Comparison of ENCODE assay signal across 23 mouse cellular contexts in genomic region chr9:112495930-112496527, GRCm38 (mm10).
"Had no signal": no experiment of that assay in that cellular context is flagged by ENCODE, and none has a peak within 500 bp of the region (broad histone marks: within the 10 kb centered on the region; RNA-seq: fewer than 3 reads in every experiment).

No protein-coding gene starts in this region.

- H3K27ac ChIP-seq: kidney, embryonic 15.5 days; layer of hippocampus, adult 2 months; limb, embryonic 12.5 days; limb, embryonic 15.5 days; liver, embryonic 14.5 days; macrophage; midbrain, embryonic 12.5 days; midbrain, embryonic 15.5 days; neural tube, embryonic 12.5 days; neural tube, embryonic 15.5 days; stomach, embryonic 15.5 days had no signal

- H3K36me3 ChIP-seq: kidney, embryonic 15.5 days; limb, embryonic 12.5 days; limb, embryonic 15.5 days; midbrain, embryonic 12.5 days; midbrain, embryonic 15.5 days; neural tube, embryonic 12.5 days; neural tube, embryonic 15.5 days; stomach, embryonic 15.5 days had no signal

- H3K9ac ChIP-seq: kidney, embryonic 15.5 days; limb, embryonic 12.5 days; limb, embryonic 15.5 days; liver, embryonic 14.5 days; liver, postnatal 0 days; lung, embryonic 14.5 days; midbrain, embryonic 12.5 days; midbrain, embryonic 15.5 days; neural tube, embryonic 12.5 days; neural tube, embryonic 15.5 days; stomach, embryonic 15.5 days had no signal

- H3K27me3 ChIP-seq: kidney, embryonic 15.5 days; limb, embryonic 12.5 days; limb, embryonic 15.5 days; midbrain, embryonic 12.5 days; midbrain, embryonic 15.5 days; neural tube, embryonic 12.5 days; neural tube, embryonic 15.5 days; stomach, embryonic 15.5 days had no signal

- H3K4me1 ChIP-seq: kidney, embryonic 15.5 days; limb, embryonic 12.5 days; limb, embryonic 15.5 days; midbrain, embryonic 12.5 days; midbrain, embryonic 15.5 days; neural tube, embryonic 12.5 days; neural tube, embryonic 15.5 days; stomach, embryonic 15.5 days had no signal

- H3K4me3 ChIP-seq: kidney, embryonic 15.5 days; layer of hippocampus, adult 2 months; limb, embryonic 12.5 days; limb, embryonic 15.5 days; midbrain, embryonic 12.5 days; midbrain, embryonic 15.5 days; neural tube, embryonic 12.5 days; neural tube, embryonic 15.5 days; stomach, embryonic 15.5 days had no signal

- H3K4me2 ChIP-seq: kidney, embryonic 15.5 days; limb, embryonic 12.5 days; limb, embryonic 15.5 days; liver, embryonic 11.5 days; lung, embryonic 14.5 days; midbrain, embryonic 12.5 days; midbrain, embryonic 15.5 days; neural tube, embryonic 12.5 days; neural tube, embryonic 15.5 days; stomach, embryonic 15.5 days had no signal

- H3K9me3 ChIP-seq: kidney, embryonic 15.5 days; limb, embryonic 12.5 days; limb, embryonic 15.5 days; midbrain, embryonic 12.5 days; midbrain, embryonic 15.5 days; neural tube, embryonic 12.5 days; neural tube, embryonic 15.5 days; stomach, embryonic 15.5 days had no signal

- ATAC-seq: liver, postnatal 0 days; lung, postnatal 0 days; midbrain, embryonic 15.5 days had no signal

- DNase-seq: kidney, adult 8-10 months; kidney, postnatal 25 days; layer of hippocampus, adult 9-11 months; left cerebral cortex, postnatal 4 days; liver, postnatal 0 days; lung, embryonic 14.5 days; retina, postnatal 1 day; right cerebral cortex, postnatal 25 days; spleen, adult 18-20 months; thymus, postnatal 25 days had no signal
